Mouse (Mus musculus) embryonic fibroblast, embryonic 13.5 days (primary cell): ENCODE measurements around the gene Dgkq.

Experiments
- CTCF ChIP-seq: IDR thresholded peaks from 2 replicates; pipeline ENCODE4 v1.5.1; 2011; ENCODE audit warnings: mild to moderate bottlenecking, control low read depth, low read length, moderate library complexity, borderline replicate concordance; ENCODE audit not compliant: insufficient read depth
- POLR2A ChIP-seq: IDR thresholded peaks from 2 replicates; pipeline ENCODE4 v1.6.1; 2011; ENCODE audit warnings: low read depth, mild to moderate bottlenecking, control low read depth, low read length, moderate library complexity

- TF ChIP-seq POLR2A (no peak), CTCF (no peak)
Measured at GRCm38 (mm10) chr5:108674624-108675023, 5.2 kb upstream of the Dgkq start.
